Mouse (Mus musculus): Measurements from ENCODE around the gene Stk24. TPM values are rescaled to one million over a fixed set of nuclear protein-coding genes. Genes with fewer than 3 reads are reported as not detected.

The Stk24 gene
- total and polyA plus RNA-seq, 3 experiments: 23.8 to 129 (median 94.2) TPM

DNA sequence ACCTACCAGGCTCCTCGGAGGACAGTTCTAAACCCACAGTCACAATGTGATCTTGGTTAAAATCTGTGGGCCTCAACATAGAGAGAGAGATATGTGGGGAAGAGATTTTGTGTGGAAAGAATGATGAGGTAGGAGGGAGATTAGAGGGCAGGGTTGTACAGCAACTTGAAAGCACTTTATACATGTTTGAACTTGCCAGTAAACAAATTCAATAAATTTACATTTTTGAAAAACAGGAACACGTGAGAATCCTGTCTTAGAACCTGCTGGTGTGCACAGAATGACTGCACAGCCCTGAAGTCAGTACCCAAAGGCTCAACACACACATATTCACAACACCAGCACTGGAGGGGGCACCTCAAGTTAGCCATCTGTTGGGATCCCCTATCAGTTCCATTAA is 68.7 kb downstream of the Stk24 start:
- no peak for DNase-seq

DNA sequence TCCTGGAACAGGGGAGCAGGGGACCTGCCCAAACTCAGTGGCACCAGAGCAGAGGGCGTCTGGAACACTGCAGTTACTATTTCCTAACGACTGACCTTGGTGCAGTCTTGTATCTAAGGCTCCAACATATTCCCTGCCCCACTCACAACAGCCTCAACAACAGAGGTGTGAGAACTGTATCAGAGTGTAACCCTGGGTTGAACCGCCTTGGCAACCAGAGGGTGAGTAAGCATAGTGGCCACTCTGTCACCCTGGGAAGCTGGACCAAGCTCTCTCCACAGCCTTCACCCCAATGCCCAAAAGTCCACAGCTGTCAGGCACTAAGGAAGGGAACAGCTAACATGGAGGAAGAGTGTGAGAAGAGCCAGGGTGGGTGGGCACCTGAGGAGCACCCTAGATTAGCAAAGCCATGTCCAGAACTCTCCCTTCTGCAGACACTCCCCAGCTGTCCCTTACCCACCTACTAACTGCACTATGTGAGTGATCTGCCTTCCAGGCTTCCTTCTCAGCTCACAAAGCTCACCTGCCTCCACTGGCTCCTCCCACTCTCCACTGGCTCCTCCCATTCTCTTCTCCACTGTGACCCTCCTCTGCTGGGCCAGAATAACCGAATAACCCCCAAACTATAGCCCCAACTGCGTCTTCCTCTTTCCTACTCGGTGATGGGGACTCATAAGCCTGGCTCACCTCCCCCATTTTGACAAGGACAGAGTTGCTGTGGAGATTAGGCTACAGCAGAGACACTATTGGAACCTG is 69.3 kb downstream of the Stk24 start:
- DNase-seq: peak; percentile 52

DNA sequence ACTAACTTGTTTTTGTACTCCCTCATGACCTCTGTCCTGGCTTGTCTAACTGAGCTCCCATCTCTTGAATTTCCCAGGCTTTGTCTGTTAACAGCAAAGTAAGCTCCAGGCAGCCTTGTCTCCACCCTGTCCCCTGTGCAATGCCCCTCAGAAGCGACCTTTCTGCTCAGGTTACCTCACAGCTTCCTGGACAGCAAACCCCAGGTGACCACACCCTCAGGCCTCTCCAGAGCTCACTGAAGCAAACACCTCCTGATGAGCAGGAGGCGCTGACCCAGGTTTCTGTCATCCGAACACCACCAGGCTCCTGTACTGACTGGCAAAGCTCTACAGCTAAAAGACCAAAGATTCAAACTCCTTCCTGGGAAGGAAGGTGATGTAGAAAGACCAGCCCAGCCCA is 69.9 kb downstream of the Stk24 start:
- no peak for DNase-seq

DNA sequence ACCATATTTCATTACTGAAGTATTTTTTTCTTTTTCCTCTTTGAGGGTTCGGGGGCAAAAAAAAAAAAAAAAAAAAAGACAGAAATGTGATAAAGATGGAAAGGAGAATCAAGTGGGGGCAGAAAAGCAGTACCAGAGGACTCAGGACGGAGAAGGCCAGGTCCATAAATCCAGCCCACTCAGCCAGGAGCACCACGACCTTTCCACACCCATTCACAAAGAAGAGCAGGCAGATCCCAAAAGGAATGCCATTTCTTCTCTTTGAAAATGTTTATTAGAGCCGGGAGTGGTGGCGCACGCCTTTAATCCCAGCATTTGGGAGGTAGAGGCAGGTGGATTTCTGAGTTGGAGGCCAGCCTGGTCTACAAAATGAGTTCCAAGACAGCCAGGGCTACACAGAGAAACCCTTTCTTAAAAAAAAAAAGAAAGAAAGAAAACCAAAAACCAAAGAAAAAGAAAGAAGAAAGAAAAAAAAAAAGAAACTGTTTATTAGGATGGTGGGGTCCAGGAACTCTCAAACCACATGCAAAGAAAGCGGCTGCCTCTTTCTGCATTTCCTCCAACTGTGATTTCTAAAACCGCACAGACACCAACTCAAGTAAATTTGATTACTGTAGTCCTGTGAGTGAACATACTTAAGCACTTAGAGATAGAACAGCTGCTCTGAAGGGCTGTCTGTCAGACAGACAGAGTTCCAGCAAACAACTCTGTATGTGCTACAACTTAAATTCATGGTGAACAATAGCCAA is 74.3 kb downstream of the Stk24 start:
- no peak for DNase-seq

DNA sequence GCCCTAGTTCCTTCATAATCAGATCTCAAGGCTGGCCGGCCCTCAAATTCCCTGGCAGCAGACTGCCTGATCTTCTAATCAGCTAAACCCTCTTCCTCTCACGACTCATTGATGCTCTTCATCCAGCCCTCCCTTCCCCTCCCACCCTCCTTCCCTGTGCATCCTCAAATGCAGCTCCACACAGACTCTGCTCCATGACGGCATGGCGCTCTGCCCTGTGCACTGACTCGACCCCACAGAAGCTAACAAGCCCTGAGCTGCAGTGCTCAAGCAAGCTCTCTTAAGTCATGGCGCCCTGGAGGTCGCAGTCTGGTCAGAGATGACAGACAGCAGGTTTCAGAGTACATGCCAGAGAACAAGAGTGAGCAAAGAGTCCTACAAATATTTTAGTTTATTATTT is 75.3 kb downstream of the Stk24 start:
- DNase-seq: no peak

DNA sequence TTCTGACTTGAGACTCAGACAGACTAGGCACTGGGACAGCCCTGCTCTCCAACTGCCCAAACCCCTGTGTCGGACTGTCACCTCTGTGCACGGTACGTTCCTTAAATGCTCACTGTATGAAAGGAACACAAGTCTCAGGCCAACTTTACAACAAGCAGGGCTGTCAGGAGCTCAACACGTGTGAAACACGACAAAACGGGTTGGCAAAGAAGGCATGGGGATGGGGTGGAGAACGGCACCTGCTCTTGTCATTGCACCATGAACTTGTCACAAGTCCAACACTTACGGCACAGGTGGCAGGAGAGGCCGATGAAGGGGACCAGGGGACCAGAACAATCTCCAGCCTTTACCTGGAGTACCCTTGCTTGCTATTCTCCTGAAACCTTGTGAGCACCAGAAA is 80.7 kb downstream of the Stk24 start:
- no peak for DNase-seq

DNA sequence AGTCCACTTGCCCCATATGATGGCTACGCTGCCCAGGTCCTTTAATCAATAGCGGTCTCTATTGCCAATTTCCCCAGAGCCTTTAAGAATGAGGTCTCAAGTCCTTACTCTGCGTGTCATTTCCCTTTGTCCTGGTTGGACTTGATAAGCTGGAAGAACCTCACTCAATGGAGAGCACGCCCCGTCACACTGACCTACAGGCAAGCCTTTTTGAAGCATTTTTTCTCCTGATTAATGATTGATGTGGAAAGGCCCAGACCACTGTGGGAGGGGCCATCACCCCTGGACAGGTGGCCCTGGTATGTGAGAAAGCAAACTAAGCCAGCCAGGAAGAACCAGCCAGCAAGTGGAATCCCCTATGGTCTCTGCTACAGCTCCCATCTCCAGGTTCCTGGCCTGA is 81.3 kb downstream of the Stk24 start:
- no peak for DNase-seq

DNA sequence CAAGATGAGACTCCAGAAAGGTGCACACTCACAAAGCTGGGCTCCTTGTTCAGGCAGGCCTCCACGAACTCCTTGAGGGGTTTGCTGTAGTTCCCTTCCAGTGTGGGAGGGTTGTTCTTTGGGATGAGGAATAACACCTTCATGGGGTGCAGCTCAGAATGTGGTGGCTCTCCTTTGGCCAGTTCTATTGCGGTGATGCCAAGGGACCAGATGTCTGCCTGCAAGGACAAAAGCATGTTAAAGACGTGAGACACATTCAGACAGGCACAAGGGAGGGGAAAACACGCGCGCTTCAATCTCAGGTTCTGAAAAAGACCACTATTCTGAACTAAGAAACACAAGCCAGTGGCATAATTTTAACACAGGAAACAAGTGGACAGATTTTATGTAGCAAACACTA is 82.7 kb downstream of the Stk24 start:
- DNase-seq: no peak

DNA sequence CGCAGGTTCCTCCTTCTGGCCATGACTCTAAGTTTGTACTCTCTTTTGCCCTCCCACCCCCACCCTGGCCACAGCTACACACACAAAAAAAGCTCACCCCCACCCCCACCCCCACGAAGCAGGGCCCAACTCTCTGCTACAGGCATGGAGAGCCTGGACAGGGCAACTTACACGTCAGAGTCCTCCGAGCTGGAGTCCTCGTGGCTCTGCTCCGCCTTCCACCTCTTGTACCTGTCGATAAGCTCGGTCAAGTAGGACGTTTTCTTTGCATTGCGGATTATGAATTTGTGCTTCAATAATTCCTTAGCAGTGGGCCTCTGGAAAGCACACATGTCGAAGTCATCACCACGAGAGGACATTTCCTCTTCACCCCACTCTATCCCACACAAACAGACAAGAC is 85.3 kb downstream of the Stk24 start:
- DNase-seq: no peak

DNA sequence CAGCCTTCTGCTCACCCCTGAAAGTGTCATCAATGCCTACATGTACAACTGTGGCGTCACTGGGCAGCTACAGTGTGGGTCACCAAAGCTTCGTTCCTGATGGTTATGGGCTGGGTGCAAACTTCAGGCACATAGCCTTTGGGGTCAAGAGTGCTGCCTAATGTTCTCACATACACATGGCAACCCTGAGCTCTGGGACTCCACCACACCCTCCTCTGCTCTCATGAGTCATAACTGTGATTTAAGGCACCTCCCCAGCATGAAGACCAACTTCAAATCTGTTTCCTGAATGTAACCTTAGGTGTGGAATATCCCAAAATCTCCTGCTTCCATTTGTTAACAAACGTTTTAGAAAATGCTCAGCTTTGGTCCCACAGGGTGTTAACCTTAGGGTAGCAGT is 87.4 kb downstream of the Stk24 start:
- no peak for DNase-seq

DNA sequence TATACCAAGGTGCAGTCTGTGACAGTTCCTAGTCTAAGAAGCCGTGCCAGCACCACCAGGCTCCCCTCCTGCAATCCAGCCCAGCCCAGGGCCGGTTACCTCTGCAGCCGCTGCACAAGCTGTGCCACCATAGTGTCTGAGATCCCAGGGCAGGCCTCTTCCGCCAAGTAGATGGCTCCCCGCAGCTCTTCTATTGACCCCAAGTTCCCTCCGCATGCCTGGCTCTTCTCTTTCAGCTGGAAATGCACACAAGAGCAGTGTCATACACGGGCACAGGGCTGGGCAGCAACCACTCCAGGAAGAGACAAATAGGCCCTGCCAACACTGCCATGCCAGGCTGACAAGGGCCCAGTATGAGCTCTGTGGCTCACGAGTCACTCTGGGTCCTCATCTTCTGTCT is 87.9 kb downstream of the Stk24 start:
- no peak for DNase-seq

DNA sequence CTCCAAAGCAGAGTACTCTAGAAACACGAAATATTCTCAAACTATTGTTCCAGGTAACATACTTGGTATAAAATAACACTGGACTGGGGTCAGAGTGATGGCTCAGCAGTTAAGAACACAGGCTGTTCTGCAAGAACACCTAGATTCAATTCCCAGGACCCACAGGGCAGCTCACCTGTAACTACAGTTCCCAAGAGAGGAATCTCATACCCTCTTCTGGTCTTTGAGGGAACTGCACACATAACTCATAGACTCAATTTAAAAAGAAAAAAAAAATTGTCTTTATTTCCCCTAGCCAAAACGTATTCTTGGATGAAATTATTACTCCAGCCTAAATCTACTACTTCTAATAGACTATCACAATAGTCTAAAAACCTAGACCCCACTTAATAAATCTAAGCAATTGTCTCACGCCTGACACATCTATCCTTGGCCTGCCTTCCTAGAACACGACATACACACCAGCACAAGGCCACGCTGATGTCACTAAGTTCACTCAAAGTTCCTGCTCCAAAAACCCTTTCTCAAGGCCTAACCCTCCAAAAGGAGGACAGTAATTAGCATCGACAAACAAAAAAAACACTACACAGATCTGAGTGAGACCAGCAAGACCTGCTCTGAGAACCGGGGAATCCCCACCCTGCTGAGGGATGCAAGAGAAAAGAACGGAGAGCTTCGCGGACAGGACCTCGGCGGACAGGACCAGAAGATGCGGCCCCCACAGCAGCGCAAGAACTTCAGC is 94.3 kb downstream of the Stk24 start:
- DNase-seq: peak; percentile 71

DNA sequence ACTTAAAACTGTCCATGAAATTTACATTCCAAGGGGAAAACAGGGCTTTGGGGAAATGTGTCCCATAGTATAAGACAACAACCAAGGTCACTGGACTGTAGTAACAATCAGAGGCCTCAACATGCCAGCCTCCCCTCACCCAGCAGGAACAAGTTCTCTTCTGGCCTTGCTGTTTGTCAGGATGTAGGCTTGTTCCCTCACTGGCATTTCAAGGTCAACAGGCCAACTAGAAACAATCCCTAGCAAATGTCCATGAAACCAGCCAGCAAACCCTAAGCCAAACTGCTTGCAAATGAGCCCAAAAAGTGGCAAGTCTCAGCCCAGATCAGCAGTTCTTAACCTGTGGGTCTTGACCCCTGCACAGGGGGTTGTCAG is 98.5 kb downstream of the Stk24 start:
- peak; percentile 57 for DNase-seq

DNA sequence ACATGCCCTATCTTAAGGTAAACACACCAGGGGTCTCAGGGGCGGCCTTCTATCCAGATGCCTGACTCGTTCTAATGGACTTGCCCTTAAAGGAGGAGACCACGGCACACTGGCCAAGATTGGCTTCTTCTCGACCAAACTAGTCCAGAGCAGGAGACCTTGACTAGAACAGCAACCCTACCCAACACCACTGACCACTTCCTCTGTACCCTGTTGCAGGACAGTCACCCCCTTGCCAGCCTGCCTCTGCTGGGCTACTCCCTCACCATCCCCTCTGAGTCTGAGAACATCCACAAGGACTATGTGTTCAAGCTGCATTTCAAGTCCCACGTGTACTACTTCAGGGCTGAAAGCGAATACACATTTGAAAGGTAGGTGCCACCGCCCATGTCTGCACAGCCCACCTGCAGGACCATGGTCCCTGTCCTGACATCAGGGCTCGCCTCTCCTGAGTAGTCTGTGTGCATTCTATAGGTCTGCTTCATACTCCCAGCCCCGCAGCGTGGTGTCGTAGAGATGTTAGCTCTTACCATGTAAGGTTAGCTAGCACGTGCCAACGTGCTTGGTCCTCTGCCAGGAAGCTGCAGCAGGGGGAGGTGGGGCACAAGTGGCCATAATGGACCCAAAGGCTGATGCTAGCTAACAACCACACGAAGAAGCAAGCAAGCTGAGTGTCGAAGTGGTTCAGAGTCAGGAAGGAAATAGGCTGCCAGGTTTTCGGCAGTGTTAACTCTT is 99.0 kb downstream of the Stk24 start:
- peak; percentile 57 for DNase-seq

DNA sequence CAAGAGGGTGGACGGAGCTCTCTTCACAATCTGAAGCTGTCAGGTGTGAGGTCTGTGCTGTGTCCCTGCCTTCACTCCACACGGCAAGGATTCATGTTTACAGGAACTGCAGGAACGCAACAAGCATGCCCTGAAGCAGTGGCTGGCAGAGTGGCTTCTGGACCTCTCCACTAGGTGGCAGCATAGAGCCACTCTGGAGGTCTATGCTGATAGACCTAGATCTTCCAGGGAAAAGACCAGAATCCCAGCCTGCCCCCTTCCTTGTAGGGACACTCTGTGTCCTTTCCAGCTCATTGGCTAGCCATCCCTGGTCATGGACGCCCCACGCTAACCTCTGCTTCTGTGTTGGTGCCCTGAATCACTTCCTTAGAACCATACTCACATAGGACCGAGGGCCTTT is 100.7 kb downstream of the Stk24 start:
- peak; percentile 86 for DNase-seq

DNA sequence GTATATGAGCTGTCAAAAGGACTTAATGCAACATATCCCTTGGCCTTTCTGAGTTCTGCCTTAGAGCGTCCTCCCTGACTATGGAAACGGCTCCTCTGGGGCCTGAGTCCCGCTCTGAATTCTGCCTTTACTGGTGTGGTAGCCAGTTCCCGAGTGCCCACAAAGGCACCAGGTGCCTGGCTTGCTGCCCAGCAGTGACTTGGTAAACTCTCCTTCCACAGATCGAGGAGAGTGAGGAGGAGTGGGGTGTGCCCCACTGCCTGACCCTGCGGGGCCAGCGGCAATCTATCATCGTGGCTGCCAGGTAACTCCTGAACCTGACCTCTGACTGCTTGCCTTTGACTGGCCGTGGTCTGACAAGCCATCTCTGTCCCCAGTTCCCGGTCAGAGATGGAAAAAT is 103.8 kb downstream of the Stk24 start:
- no peak for DNase-seq

DNA sequence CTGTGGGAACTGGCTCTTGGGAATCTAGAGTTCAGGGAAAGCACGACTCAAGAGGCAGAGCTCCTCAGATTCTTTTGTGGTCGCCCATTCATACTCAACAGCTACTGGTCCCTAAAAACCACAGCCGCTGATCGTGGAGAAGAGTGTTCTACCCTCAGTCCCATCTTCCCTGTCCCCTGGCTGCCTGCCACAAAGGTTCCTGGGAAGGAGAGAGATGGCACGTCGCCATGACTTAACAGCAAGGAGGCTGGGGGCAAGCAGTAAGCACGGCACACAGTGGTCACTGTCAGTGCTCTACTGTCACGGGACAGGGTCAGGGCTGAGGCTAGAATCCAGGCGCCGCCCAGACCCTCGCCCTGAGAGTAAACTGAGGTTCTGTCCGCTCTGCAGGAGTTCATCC is 104.8 kb downstream of the Stk24 start:
- no peak for DNase-seq

DNA sequence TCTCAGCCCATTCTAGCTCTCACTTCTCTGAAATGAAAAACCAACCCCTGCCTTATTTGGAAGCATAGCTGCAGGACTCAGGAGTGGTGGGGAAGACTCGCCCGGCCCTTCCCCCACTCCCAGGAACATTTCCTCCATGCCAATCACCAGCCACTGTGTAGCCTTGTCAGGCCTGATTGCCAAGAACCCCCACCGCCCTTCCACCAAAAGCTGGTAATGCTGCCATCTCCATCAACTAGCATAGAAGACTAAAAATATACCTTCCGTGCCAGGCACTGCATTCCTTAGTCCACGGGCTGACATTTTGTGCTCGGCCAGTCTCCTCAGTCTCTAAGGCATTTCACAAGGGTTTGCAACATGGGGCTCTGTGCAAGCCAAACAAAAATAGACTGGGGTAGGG is 109.3 kb downstream of the Stk24 start:
- DNase-seq: no peak

DNA sequence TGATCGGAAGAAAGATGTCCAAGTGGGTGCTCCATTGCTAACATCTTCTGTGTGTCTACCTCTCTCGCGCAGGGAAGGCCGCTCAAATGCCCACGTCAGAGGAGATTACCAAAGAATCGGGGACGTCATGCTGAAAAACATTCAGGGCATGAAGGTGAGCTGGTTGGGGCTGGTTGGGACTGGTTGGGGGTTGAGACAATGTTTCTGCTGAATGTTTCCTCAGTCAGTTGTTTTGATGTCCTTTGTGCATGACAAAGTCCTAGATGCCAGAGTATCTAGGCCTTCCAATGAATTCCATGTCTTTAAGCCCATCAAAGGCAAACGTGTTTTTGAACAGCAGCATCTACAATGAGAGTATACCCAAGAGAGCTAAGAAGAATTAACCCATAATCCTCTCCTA is 112.0 kb downstream of the Stk24 start:
- no peak for DNase-seq

DNA sequence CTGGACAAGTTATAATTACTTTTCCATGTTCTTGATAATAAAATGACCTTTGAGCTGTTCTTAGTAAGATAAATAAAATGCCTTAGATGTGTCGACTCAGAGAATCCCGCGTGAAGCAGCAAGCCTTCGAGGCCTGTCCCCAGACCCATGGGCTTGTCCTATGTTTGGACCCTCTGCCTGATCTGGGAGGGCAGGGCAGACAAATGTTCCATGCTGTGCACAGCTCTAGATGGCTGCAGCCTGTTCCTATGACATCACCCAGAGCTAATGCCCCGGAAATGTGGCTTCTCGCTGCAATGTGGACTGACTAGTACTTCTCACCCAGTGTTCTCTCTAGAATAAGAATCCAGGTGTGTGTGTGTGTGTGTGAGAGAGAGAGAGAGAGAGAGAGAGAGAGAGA is 115.4 kb downstream of the Stk24 start:
- DNase-seq: no peak

DNA sequence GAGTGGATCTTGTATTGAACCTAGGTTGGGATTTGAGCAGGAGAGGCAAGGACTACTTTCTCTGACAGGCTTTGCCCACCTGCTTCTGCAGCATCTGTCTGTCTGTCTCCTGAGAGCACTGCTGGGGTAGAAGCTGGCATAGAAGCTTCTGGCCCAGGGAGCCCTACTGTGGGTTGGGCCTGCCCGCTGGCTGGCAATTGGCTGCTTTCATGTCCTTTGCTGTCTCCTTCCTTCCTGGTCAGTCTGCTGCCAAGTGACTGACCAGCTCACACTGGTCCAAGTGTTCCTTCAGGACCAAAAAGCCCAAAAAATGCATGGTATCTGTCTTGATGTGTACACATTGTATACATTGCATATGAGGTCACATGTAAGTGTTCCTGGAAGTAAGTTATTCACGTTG is 115.9 kb downstream of the Stk24 start:
- no peak for DNase-seq

DNA sequence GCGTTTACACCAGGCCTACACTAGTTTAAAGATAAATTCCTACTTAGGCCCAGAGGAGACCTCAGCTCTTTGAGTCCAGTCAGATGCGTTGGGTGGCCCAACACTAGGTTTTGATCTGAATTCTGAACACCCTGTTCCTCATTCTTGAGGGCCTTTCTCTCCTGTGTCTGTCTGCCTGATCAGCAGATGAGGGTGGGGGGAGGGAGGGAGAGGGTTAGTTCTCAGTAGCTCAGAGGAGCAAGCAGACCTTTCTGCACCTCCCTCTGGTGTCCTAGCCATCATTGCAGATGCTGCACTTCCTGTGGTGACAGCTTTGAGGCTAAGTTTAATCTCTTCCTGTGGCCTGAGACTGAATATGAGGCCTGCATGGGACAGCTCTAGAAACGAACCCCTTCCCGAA is 117.2 kb downstream of the Stk24 start:
- DNase-seq: no peak
